Mouse (Mus musculus): ENCODE measurements at regions not wholly inside any gene's neighbourhood (a gene's known extent, or its start where the extent isn't known, plus 50 kb on each side); places are given as distances from the start of the nearest gene placed in this dataset.

- DNase-seq (ENCODE audit: low read depth, low spot score): no peak
These were observed 56.8 kb upstream of the Gm5148 start for GRCm38 (mm10) chr3:37781086-37781485.

DNA sequence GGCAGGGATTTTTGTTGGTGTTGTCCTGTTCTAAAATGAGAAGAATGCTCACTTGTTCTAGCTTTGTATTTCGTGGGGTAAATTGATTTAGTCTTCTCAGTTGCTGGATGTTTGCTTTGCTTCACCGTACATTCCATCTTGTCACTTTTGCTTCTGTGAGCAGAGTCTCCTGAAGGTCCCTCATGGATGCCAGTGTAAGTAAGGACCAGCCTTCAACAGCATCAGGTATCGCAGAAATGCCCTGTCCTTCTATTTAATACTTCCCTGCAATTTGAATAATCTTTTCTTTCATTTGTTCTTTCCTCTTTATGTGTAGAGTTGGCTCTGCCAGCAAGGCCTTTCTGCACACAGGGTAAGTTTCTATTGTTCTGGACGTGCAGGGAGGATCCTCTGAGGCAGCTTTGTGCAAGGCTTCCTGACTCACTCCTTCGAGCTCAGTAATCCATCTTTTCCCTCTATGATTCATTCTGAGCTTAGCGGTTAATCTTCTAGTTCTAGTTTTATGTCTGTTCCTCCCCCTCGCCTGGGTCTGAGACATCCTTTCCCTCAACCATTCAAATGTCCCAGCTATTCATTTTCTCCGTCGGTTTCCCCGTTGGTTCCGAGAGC, 55.7 kb upstream of the Gm5148 start:
- DNase-seq (ENCODE audit: low read depth, low spot score): no peak

DNA sequence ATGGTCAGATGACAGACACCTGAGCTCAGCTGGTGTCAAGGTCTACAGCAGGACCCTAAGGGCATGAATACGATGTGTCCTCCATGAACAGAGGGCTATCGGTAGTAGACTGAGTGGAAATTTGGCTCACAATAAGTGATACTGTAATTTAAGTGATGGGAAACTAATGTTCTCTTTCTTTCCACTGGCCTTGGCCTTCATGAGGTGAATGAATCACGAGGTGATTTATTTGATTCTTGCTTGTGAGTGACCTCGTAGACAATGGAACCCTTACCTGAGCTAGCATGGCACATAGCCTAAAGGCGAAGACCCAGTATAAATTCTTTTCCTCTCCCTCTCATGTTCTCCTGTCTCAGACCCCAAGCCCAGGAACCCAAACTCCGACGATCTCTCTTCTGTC, 54.1 kb upstream of the Gm5148 start:
- no peak for DNase-seq (ENCODE audit: low read depth, low spot score)

DNA sequence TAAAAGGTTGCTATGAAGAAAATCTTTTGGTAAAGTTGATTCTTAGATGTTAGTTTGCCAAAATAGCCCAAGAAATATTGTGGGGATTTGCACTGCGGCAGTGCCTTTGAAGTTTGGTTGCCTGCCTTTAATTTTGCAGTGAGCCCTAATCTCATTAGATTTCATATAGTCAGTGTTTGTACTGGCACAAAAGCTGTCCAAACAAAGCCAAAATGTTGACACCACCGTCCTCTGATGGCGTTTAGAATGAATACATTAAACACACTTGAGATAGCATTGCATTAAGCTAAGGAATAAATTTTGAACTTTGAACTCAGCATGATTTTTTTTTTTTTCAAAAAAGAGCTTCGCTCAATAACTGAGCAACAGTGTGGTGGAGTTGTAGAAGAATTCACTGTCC, 51.9 kb upstream of the Gm5148 start:
- no peak for DNase-seq (ENCODE audit: low read depth, low spot score)
